Mouse (Mus musculus): ENCODE results near the gene Ccnq. TPM values are rescaled to one million over a fixed set of nuclear protein-coding genes. Genes with fewer than 3 reads are reported as not detected.

The Ccnq gene
- polyA plus RNA-seq, 1 experiment from 2014 or later = 35.4 TPM

DNA sequence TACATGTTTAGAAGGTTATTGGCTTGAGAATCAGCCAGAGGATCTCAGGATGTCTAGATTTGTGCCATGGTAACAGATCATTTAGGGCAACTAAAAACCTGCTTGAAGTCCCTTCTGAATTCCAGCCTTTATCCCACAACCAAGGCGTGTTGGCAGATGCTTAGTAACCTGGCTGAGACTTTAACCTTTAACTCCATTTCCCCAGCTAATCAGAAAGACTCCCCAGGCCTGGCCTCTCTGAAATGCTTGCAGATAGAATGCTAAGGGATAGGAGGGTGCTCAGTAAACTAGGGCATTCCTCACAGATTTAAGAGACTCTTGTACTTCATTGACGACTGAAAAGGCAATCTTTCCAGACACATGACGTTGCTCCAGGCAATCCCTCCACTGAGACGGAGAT lies 33.9 kb downstream of the Ccnq start:
- WGBS = 63% methylated on average over 4 of the region's 4 CpGs
- Histone ChIP-seq H3K27me3 (ENCODE audit: insufficient read depth, poor library complexity, severe bottlenecking) (no peaks in the 10 kb centered on the region), H3K4me1 (no peaks in the 10 kb centered on the region), H3K36me3 (no peaks in the 10 kb centered on the region), H3K4me3 (no peak overlapping the region), H3K9me3 (no peaks in the 10 kb centered on the region), H3K27ac (no peak overlapping the region)
- no peak for DNase-seq (ENCODE audit: low spot score)

DNA sequence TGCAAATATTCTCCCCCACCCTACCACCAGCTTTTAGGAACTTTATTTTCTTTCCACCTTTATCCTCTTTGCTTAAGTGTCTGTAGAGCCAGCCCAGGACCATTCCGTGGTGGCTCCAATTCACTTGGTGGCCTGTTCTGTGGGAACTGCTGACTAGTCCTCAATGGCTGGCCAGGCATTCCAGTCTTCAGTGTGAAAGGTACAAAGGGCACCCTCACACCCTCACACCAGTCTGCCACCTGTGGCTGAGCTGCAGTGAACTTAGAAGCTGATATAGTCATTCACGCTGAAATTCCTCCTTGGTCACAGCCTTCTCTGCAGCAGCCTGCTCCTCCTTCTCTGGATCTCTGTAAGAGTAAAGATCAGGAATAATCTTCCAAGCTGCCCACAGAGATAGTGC lies 42.9 kb downstream of the Ccnq start:
- DNase-seq (ENCODE audit: low spot score) = no peak
- Histone ChIP-seq H3K4me1 (no peaks in the 10 kb centered on the region), H3K36me3 (no peaks in the 10 kb centered on the region), H3K27ac (no peak overlapping the region), H3K9me3 (no peaks in the 10 kb centered on the region), H3K27me3 (ENCODE audit: insufficient read depth, poor library complexity, severe bottlenecking) (no peaks in the 10 kb centered on the region), H3K4me3 (no peak overlapping the region)
- WGBS = 71% methylated on average over 2 of the region's 2 CpGs

DNA sequence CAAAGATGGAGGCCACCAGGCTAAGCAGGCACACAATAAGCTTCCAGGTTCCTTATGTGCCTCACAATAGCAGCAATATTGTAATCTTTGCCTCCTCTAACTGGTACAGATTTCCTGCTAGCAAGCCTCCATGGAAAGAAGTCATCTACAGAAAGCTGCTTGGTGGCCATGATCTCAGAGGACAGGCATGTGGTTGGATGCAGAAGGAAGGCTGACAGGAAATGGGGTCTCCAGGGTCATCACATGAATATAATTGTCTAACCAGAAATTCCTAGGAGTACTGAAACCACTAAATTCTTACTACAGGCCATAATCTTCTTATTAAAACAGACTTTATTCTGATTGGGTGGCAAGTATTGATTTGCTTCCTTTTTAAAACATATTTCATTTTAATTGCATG lies 45.5 kb downstream of the Ccnq start:
- no peaks in the 10 kb centered on the region for H3K27me3 ChIP-seq (ENCODE audit: insufficient read depth, poor library complexity, severe bottlenecking)
- H3K36me3 ChIP-seq = no peaks in the 10 kb centered on the region
- no peak overlapping the region for H3K27ac ChIP-seq
- no peak for DNase-seq (ENCODE audit: low spot score)
- no peaks in the 10 kb centered on the region for H3K4me1 ChIP-seq
- no peaks in the 10 kb centered on the region for H3K9me3 ChIP-seq
- no peak overlapping the region for H3K4me3 ChIP-seq

DNA sequence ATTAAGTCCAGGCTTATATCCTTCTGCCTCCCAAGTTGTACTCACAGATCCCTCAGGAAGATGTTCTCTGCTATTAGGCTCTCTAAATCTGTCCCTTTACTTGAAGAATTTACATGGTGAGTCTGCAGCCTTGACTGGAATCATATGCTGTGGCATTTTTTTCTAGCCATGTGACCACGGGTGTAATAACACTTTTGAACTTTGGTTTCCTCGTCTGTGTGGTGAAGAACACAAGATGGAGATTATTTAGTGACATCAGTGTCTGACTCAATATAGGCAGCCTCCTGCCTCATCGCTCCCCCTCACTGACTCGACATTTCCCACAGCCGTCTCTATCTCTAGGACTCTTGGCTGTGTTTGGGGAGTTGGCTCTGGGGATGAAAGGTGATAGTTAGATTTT lies 48.4 kb downstream of the Ccnq start:
- Histone ChIP-seq H3K36me3 (no peaks in the 10 kb centered on the region), H3K9me3 (no peaks in the 10 kb centered on the region)

DNA sequence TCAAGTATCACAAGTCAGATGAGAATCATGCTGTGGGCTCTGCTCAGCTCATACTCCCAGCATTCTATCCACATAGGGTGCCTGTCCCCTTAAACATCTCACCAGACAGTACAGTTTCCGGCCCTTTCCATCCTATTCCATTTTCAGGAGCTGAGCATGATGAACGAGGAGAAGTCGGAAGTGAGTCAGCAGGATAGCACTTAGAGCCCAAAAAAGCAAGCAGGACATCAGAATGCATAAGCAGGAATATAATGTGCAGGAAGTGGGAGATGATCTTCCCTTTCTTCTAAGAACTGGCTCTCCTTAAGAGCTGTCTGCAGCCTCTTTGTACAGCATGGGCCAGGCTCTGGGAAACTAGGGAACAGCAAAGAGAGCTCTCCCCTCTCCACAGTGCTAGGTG lies 49.2 kb downstream of the Ccnq start:
- Histone ChIP-seq H3K4me3 (no peak overlapping the region), H3K27me3 (ENCODE audit: insufficient read depth, poor library complexity, severe bottlenecking) (no peaks in the 10 kb centered on the region), H3K36me3 (no peaks in the 10 kb centered on the region), H3K27ac (no peak overlapping the region), H3K4me1 (no peaks in the 10 kb centered on the region), H3K9me3 (no peaks in the 10 kb centered on the region)
- DNase-seq (ENCODE audit: low spot score) = no peak
- WGBS = 62% methylated on average over 3 of the region's 3 CpGs

More for the DNA sequence above, 48.4 kb downstream of the Ccnq start:
- DNase-seq (ENCODE audit: low spot score) = no peak
- H3K27ac ChIP-seq = no peak overlapping the region
- no peak overlapping the region for H3K4me3 ChIP-seq
- WGBS = 62% methylated on average over 5 of the region's 5 CpGs
- H3K4me1 ChIP-seq = no peaks in the 10 kb centered on the region
- no peaks in the 10 kb centered on the region for H3K27me3 ChIP-seq (ENCODE audit: insufficient read depth, poor library complexity, severe bottlenecking)

Small RNA genes lying within 50 kb of the gene (microRNA-seq; reads per million reads assigned to microRNA genes)
- not detected for gene Gm23840

Other genes with a start within 250 kb of the Ccnq start
- gene Sebox, start 248.3 kb downstream of the Ccnq start, polyA plus RNA-seq (2016; fragmentation: Nextera tagmentation; extraction: Ambion mirVana) = not detected in 2 replicates
- 64.2 and 74.5 TPM in 2 replicates for gene Tmem199, start 239.6 kb downstream of the Ccnq start, polyA plus RNA-seq (2016; fragmentation: Nextera tagmentation; extraction: Ambion mirVana)
- 160 and 165 TPM in 2 replicates for gene Poldip2, start 239.5 kb downstream of the Ccnq start, polyA plus RNA-seq (2016; fragmentation: Nextera tagmentation; extraction: Ambion mirVana)
- 92.5 and 92.6 TPM in 2 replicates for gene Tnfaip1, start 215.4 kb downstream of the Ccnq start, polyA plus RNA-seq (2016; fragmentation: Nextera tagmentation; extraction: Ambion mirVana)
- 92.8 and 95.9 TPM in 2 replicates for gene Ift20, start 215.4 kb downstream of the Ccnq start, polyA plus RNA-seq (2016; fragmentation: Nextera tagmentation; extraction: Ambion mirVana)
- 91.5 and 105 TPM in 2 replicates for gene Tmem97, start 201.0 kb downstream of the Ccnq start, polyA plus RNA-seq (2016; fragmentation: Nextera tagmentation; extraction: Ambion mirVana)
- gene Nlk, start 54.4 kb downstream of the Ccnq start, polyA plus RNA-seq (2016; fragmentation: Nextera tagmentation; extraction: Ambion mirVana) = 10.6 and 13.4 TPM in 2 replicates
- 25.9 and 36.8 TPM in 2 replicates for gene Lyrm9, start 74.9 kb upstream of the Ccnq start, polyA plus RNA-seq (2016; fragmentation: Nextera tagmentation; extraction: Ambion mirVana)
- 0.15 and 0.44 TPM in 2 replicates for gene Nos2, start 169.1 kb upstream of the Ccnq start, polyA plus RNA-seq (2016; fragmentation: Nextera tagmentation; extraction: Ambion mirVana)
- gene Lgals9, start 233.2 kb upstream of the Ccnq start, polyA plus RNA-seq (2016; fragmentation: Nextera tagmentation; extraction: Ambion mirVana) = 11.6 and 29.8 TPM in 2 replicates

Data from heart, embryonic 10.5 days (tissue).